Mouse (Mus musculus) R1 (cell line): ENCODE data around the gene Gpx5.
A peak's percentile ranks its signal among the peaks of the same experiment; 100 is the strongest.

Experiments
- DNase-seq: peaks from one replicate; pipeline ENCODE4 v3.0.0-alpha.2; 2018; ENCODE audit warnings: low read depth, low spot score

Gpx5 gene

DNA sequence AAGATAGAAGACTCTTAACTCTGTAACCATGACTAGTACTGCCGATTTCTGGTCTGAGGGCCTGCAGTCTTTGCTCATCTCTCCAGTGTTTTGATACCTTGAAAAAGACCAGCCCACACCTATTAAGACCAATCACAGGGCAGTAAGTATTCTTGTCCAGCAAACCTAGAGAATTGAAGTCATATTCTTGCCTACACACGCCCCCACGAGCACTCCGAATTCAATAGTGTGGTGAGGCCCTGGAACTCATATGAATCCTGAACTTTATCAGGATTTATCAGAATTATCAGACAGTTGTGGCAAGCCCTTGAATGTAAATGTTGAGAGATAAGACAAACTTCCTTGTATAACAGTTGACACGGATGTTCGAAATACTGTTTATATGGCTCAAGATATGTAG, at the start of gene Gpx5:
TSS of gene Gpx5 (minus strand) at position 101 of the 400 bp plus-strand sequence.
- no peak for DNase-seq

DNA sequence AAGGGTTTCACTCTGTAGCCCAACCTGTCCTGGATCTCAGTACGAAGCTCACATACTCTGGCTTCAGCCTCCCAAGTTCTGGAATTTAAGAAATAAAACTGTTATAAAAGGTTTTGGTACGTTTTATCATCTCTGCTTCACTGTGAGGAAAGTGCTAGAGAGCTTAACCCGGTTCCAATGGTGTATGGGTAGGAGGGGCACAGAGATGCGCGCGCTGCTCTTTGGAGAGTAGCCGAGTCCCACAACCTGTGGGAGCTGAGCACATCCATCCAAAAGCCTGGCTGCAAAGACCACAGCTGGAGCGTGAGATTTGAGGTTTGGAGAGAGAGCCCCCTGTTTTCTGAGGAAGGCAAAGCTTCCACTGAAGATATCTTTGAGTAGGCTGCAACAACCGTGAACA, 34.9 kb upstream of the Gpx5 start:
- peak; percentile 83 for DNase-seq

DNA sequence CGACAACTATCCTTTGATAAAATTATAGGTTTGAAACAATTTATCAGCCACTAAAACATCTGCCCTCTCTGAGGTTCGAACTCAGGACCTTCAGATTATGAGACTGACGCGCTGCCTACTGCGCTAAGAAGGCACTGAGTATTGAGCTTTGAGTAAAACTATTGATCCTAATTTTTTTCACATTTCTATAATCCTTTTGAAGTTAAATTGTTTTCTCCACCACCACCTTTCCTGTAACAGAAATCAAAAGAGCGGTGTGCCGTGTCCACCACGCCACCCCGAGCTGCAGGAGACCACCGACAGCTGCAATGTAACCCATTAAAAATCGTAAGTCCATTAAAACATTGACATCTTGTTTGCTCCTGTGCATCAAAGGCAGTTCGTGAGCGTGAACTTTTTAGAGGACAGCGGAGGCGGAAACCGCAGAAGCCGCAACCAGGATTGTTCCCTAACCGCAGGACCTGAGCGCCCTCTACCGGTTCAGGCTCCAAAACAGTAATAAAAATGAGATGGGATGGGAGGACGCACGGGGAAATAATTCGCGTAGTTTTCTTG, 34.2 kb upstream of the Gpx5 start:
- peak; percentile 91 for DNase-seq

DNA sequence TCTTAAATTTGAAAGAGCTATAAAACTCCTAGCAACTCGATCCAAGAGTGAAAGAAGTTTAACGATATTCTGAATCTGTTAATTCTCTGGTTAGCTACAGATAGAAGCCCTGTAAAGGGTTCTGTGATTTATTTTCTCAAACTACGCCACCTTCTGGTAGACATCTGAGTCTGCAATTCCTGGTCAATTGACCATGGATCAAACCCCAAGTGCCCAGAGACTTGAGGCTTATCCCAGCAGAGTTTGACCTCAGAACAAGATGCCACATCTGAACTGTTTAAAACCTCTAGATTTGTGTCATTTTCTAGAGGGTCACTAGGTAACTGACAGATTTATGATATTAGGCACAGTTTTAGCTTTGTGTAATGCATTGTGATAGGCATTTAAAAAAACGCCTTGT, 33.7 kb upstream of the Gpx5 start:
- DNase-seq, result peak; percentile 89

DNA sequence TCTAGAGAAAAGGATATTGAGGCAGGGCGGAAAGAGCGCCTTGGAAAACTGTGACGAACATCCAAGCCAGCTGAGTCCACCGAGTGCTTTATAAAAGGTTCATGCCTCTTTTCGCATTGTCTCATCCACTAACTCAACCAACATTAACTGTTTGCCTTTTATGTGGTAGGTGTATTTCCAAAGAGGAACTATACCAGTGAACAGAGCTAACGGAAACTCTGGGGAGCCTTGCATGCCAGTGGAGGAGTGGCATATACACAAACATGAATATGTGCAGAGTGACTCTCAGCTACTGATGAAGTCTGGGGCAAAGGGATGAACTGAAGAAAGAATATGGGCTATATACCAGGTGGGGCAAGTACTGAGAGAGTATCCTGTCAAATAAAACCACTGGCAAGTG, 30.9 kb upstream of the Gpx5 start:
- DNase-seq, result no peak

DNA sequence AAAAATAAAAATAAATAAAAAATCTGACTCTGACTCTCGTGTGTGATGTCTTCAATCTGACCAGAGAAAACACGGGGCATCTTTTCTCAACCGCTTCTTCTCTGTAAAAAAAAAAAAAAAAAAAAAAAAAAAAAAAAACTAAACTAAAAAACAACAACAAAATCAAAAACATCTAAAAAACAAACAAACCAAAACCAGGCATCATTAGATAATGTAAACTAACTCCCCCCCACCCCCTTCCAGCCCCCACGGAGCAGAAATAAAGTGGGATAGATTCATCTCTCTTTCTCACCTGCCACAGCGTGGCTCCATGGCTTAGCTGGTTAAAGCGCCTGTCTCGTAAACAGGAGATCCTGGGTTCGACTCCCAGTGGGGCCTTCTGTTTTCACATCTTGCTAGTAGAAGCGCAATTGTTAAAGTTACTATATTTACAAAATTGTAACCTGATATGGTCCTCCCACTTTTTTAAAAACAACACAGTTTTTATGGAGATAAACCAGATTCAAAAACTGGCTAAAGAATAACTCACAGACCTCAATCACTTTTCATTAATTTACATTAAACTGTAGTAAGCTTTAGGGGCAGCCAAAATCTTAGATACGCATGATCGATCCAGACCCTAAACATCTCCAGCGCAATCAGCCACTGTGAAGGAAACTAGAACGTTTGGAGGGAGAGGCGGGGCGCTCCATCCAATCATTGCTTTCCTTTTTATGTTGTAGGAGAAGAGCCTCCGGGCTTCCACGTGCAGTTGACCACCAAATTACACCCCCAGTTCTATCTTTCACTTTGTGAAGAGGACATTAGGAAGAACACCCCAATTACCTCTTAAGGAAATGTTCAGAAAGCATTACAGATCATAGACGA, 30.2 kb upstream of the Gpx5 start:
- DNase-seq, result peak; percentile 81

DNA sequence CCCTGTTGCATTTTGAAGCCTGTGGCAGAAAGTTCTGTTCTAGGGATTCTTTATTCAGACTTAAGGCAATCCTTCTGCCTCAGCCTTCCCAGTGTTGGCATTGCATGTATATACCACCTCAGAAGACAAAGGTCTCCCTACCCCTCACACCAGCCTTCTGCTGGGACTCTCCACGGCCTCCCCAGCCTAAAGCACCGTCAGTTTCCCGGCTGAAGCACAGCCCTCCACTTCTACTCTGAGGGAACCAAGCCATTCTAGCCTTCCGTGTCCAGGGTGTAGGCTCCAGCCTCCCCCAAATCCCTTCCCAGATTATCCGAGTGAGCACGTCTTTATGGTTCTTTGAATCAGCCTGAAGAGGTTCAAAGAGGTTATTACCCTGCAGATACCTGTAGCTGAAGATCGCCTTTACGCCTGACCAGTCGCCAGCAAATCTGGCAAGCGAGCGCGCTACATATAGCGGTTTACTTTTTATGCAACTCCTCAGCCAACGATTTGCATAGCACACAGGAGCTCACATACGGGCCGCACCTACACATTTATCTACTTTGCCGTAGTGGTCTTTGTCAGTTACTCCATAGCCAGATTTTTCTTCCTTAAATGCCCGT, 29.5 kb upstream of the Gpx5 start:
- DNase-seq, result peak; percentile 36

DNA sequence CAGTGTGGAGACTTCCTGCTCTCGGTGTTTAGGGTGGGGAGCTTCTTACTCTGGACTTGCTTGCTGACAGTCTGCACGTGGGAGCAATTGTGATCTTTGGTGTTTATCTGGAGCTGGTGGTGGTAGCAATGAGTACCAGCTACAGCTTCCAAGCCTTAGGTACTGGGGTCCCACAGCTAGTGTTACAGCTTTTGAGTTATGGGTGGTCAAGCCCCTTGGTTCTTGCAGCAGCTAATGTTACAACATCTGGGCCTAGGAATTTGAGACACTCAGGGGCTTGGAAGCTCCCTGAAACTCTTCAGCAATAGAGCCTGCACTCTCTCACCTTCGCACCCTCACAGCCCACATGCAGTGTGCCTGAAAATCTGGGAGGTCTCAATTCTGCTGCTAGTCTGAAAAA, 27.7 kb upstream of the Gpx5 start:
- DNase-seq, result no peak

DNA sequence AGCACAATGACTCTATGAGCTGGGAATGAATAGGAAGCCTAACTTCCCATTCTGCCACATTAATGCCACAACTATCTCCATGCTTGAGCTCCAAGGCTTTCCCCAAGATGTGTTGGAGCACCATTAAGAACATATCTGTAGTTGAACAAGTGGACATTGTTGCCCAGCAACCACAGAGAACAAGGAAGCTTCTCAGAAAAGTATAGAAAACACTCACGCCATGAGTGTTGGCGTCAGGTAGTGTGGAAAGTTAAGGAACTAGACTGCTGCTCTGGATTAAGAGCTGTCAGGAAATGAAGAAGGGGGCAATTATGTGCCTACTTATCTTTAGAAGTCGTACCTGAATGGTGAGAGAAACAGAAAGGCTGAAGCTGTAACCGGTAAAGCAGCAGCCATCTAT, 21.4 kb upstream of the Gpx5 start:
- no peak for DNase-seq

DNA sequence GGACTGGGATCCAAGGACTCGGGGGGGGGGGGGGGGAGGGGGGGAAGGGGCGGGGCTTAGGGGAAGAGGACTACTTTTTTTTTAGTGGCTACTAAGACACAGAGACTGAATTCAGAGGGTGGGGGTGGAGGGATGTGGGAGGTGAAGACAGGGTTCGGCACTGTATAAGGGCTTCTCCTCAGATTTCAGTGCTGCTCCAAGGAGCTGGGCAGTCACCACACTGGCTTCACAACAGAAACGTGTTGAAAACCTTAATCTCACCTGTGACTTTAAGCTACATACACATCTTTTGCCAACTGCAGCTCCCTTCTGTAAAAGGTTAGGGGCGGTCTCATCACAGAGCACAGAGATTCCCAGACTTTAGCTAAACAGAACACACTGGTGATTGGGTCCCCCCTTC, 20.3 kb upstream of the Gpx5 start:
- no peak for DNase-seq

DNA sequence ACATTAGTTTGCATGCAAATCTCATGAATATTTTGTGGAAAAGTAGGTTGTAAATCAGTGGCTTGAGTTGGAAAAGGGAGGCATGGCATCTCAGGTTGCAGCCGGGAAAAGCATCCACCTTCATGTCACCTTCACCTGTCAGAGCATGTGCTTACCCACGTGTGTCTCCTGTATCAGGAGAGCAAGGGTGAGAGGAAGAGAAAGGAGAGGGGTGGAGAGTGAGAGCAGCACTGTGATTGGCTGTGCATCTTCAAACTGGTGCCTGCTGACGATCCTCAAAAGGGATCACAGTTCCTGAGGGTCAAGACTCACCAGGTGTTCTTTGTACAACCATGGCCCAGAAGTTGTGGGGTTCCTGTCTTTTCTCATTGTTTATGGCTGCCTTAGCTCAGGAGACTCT, 19.4 kb upstream of the Gpx5 start, which contains the start of gene Gpx6:
TSS of gene Gpx6 (plus strand) at position 200 of the 400 bp plus-strand sequence.
- DNase-seq, result peak; percentile 18

DNA sequence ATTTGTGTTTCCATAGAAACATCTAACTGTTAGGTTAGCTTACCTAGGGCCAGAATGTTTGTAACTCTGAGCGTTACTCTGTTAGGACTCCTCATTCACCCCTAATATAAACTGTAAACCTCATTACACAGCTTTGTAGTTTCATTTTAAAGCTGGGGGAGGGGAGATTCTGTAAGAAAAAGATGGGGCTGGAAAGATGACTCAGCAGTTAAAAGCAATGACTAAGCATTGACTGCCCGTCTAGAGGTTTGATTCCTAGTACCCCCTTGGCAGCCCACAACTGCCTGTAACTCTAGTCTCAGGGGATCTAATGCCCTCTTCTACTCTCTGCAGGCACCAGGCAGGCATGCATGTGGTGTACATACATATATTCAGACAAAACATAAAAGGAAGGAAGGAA, 17.3 kb upstream of the Gpx5 start:
- peak; percentile 55 for DNase-seq

DNA sequence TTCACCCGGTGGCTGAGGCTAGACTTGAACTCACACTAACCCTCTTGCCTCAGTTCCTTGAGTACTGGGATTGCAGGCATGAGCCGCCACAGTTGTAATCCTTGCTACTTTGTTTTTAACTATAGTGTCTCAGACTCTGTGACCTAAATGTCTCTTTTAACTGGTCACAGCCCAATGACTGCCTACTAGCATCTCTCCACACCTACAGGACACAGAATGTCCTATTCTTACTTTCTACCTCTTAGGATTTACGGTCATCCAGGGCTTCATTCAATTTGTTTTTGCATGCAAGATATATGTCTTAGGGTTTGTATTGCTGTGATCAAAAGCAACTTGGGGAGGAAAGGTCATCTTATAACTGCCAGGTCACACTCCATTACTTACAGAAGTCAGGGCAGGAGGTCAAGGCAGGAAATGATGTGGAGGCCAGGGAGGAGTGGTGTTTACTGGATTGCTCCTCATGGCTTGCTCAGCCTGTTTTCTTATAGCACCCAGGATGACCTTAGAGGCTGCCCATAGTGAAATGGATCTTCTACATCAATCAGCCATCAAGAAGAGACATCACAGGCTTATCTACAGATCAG, 12.0 kb upstream of the Gpx5 start:
- DNase-seq, result no peak

DNA sequence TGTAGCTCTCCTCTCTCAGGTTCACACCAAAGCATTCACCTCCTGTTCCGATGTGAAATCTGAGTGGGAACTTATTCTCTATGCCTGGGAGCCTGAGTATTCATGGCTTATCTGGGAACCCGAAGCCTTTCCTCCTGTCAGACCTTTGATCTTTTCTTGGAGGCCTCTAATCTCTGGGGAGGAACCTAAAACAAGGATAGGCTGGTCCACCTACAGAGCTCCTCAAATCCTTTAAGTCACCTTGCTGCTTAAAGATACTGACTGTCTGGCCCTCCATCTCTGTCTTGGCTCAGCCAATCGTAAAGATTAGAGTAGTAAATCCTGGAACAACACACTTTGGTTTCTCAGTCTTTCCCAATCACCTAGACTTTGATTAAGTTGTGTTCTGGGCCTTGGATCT, 6.0 kb upstream of the Gpx5 start:
- DNase-seq, result no peak

DNA sequence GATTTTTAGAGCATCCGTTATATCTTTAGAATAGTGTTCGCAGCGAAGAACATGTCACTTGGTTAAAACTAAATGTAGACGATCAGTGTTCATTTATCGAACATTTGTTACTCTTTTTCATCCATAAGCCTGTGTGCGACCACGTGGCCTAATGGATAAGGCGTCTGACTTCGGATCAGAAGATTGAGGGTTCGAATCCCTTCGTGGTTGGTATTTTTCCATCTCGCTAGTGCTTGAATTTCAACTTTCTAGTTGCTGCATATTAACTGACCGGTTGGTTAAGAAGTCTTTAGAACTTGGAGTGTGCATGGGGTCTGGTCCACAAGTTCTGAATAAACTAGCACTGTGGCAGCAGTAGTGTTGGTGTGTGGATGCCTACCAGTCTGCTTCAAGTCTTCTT, 13.0 kb downstream of the Gpx5 start:
- DNase-seq, result peak; percentile 93

DNA sequence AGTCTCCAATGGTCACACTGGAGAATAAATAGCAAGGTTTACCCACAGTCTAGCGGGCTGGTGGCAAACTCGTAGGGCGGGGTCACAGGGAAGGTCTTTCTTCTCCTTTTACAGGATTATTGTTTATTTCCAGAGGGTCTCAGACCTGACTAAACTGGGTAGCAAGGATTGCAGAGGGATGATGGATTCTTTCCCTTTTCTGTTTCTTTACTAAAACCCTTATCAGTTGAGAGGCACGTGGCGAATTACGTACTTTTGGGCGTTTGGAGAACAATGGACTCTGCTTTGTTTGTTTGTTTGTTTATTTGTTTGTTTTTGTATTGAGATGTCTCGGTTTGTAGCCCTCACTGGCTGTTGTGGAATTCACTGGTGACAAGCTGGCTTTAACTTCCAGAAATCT, 13.5 kb downstream of the Gpx5 start:
- DNase-seq, result peak; percentile 17

DNA sequence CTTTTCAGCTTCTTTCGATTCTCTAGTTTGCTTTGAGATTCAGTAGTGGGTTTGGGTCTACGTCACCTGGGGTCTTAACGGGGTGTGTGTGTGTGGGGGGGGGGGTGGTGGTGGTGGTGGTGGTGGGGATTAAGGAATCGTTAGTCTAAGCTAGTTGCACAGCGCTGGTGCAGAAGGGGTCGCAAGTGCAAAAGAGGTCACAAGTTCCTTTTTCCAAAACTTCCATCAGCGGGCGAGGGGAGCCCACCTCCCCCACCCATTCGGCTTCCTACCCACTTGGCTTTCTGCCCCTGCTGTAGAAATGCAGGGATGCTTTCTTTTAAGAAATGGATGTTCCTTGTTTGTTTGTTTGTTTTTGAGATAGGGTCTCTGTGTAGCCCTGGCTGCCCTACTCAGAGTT, 16.0 kb downstream of the Gpx5 start:
- no peak for DNase-seq

DNA sequence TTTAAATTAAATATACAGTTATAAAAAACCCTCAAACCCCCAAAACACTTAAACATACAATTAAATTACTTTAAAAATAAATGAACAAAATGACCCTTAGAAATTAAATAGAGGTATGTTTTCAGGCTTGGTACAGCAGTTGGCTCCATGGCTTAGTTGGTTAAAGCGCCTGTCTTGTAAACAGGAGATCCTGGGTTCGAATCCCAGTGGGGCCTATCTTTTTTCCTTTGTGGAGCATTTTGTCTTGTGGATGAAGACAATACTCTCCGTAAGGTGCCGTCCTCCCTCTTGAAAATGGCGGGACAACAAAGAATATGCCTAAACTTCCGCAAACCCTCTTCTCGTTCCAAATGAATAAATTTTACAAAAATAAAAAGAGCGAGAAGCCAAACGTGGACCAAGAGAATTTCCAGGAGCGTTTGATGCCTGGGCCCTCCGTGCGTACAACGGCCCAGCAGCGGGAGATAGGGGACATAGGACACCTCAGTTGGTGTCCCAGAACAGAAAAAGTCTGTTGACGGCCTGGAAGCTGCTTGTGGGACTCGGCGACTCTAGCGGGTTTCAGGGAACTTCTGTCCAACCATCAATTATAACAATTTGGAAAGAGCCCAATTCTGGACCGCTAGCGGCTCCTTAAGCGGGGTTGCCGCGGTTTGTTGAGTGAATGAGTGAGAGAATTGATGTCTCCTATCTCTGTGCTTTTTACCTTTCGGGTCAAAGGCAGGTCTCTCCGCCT, 16.5 kb downstream of the Gpx5 start:
- DNase-seq, result peak; percentile 96

DNA sequence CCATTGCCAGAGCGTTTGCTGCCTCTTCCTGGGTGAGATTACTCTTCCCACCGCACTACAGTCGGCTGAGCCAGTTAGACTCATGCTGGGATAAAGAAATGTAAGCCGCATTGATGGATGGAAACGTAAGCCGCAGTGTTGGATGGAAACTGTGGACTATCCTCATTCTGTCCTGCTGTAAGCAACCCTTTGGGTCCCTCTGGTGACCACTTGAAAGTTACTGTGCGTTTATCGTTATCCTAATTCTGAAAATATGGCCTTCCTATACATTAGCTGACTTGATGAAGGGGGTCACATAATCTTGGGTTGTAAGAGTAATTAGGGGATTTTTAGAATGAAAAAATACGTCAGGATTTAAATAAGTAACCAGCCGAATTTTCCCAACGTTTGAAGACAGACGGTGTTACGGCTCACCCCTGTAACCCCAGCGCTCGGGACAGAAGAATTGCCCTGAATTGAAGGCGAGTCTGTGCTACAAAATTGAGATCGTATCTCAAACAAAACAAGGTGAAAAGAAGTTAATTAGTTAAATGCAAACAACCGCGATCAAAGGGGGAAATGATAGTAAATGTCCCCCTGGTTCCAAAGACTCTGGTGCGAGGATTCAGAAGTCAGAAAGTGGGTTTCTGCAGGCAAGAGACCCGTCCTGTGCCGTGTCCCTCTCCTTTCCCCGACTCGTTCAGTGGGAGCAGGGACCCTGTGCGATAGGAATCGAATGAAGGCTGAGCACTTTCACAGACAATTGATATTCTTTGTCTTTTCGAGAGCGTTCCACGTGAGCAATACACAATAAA, 17.3 kb downstream of the Gpx5 start:
- peak; percentile 56 for DNase-seq

DNA sequence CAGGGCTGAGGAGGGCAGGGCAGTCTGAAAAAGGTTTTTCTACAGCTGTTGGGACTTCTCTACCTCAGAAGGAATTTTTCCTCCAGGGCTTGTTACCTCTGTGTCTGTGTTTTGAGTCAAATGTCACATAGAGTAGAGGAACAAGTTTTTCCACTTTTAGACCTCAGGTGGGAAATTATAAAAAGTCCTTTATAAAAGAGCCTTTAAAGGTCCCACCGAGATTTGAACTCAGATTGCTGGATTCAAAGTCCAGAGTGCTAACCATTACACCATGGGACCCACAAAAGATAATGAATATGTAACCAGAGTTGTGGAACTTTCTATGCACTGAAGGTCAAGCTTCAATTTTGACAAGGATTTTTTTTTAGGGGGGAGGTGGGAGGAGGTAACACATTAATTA, 24.3 kb downstream of the Gpx5 start:
- peak; percentile 89 for DNase-seq

DNA sequence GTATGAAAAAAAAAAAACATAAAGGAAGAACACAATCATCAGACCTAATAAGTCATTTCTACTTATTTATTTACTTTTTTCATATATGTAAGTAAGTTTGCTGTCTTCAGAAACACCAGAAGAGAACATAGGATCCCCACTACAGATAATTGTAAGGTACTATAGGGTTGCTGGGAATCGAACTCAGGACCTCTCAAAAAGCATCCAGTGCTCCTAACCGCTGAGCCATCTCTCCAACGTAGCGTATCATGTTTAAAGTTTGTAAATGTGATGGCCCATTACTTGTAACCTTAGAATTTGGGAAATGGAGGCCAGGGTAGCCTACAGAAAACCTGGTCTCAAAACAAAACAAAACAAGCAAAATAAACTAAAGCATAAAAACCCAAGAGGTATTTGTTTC, 25.0 kb downstream of the Gpx5 start:
- peak; percentile 86 for DNase-seq
